Comparison of ENCODE assay signal across 23 mouse cellular contexts in genomic region chr7:37144303-37144702, GRCm38 (mm10).
"Had no signal": no experiment of that assay in that cellular context is flagged by ENCODE, and none has a peak within 500 bp of the region (broad histone marks: within the 10 kb centered on the region; RNA-seq: fewer than 3 reads in every experiment).

No protein-coding gene starts in this region.

- H3K36me3 ChIP-seq: kidney, embryonic 15.5 days; limb, embryonic 12.5 days; limb, embryonic 15.5 days; liver, embryonic 12.5 days; liver, embryonic 15.5 days; neural tube, embryonic 12.5 days; neural tube, embryonic 15.5 days had no signal

- H3K9me3 ChIP-seq: kidney, embryonic 15.5 days; limb, embryonic 15.5 days; liver, embryonic 12.5 days; liver, embryonic 15.5 days; neural tube, embryonic 12.5 days; neural tube, embryonic 15.5 days had no signal

- H3K9ac ChIP-seq: kidney, embryonic 15.5 days; limb, embryonic 12.5 days; limb, embryonic 15.5 days; liver, embryonic 12.5 days; liver, embryonic 15.5 days; neural tube, embryonic 12.5 days; neural tube, embryonic 15.5 days had no signal

- H3K4me3 ChIP-seq: kidney, embryonic 15.5 days; left cerebral cortex, adult 2 months; limb, embryonic 12.5 days; limb, embryonic 15.5 days; liver, embryonic 12.5 days; liver, embryonic 15.5 days; neural tube, embryonic 12.5 days; neural tube, embryonic 15.5 days had no signal

- H3K27ac ChIP-seq: kidney, embryonic 15.5 days; left cerebral cortex, adult 2 months; limb, embryonic 12.5 days; limb, embryonic 15.5 days; liver, embryonic 12.5 days; liver, embryonic 15.5 days; neural tube, embryonic 12.5 days; neural tube, embryonic 15.5 days; stomach, postnatal 0 days had no signal

- H3K27me3 ChIP-seq: limb, embryonic 12.5 days; limb, embryonic 15.5 days; liver, embryonic 12.5 days; liver, embryonic 15.5 days; neural tube, embryonic 12.5 days; neural tube, embryonic 15.5 days had no signal

- DNase-seq: kidney, adult 8-10 months; kidney, postnatal 10 days; kidney, postnatal 36 days; layer of hippocampus, postnatal 36 days; lung, adult 2 months; lung, postnatal 14 days; lung, postnatal 4 days; right cerebral cortex, adult 18-20 months; right cerebral cortex, postnatal 14 days; right cerebral cortex, postnatal 4 days; thymus, adult 2 months; thymus, postnatal 14 days; thymus, postnatal 4 days had no signal

- H3K4me1 ChIP-seq: limb, embryonic 15.5 days; liver, embryonic 12.5 days; liver, embryonic 15.5 days had no signal

- ATAC-seq: intestine, postnatal 0 days; liver, embryonic 12.5 days had no signal

- H3K4me2 ChIP-seq: kidney, embryonic 15.5 days; limb, embryonic 12.5 days; limb, embryonic 15.5 days; liver, embryonic 12.5 days; liver, embryonic 15.5 days; neural tube, embryonic 12.5 days; neural tube, embryonic 15.5 days had no signal
